Mouse (Mus musculus): ENCODE data around the gene Rapgef4. TPM values are rescaled to one million over a fixed set of nuclear protein-coding genes. Genes with fewer than 3 reads are reported as not detected.
"Not testable (repeated sequence)": the region's sequence is repeated elsewhere in the genome, so short reads cannot be mapped to it uniquely, and the experiment has no call there.

Gene Rapgef4
- polyA plus RNA-seq, 1 experiment = 1.9 TPM

- DNase-seq (ENCODE audit: low spot score) = no peak
Measured at GRCm38 (mm10) chr2:72117138-72118011, 136.3 kb downstream of the Rapgef4 start.

DNA sequence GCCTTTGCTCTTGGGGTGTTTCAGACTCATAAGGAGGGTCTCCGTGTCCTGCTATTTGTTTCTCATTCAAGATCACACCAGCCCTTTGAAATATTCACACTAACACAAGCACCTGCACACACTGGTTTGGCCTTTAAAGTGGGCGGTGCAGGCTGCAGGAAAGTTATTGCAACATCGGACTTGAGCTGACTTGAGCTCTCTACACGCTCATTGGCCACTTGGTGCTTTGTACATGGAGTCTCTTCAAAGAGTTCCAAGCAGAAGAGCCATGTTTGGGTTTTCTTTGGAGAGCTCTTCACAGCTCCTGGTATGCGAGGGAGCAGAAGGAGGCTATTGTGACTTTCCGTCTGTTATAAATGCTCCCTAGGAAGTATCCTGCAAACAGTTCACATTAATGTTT, 139.2 kb downstream of the Rapgef4 start:
- no peak for DNase-seq (ENCODE audit: low spot score)

DNA sequence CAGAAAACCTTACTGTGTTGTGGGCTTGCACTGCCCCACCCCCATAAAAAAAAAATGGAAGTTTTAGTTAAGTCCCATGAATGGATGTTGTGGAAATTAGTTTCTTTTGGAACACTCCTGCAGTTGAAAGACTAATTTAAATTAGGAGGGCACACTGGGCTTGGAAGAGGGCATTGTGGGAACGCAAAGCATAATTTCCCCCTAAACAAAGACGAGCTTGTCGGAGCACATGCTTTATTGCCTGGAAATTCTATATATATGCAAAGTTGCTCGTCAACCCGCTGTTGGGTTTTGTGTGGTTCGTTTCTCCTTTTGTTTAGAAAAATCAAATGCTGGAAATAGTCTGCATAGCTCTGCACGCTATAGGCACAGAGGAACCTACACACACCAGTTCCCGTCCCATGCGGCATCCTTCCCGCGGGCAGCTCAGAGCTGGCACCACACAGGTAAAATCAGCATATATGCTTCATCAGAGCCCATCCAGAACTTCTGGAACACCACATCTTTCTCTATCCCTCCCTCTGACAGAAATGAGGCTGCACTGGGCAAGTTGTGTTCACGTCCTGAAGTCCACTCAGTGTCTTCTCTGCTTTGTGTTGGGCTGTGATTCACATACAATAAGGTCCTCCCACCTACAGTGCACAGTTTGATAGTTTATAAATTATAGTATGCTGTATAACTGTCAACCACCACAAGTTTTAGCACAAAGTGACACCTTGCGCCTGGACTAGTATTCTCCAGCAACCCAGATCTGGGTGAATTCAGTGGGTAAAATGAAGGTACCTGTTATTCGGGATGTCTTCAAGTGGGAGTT, 141.6 kb downstream of the Rapgef4 start:
- DNase-seq (ENCODE audit: low spot score) = no peak

DNA sequence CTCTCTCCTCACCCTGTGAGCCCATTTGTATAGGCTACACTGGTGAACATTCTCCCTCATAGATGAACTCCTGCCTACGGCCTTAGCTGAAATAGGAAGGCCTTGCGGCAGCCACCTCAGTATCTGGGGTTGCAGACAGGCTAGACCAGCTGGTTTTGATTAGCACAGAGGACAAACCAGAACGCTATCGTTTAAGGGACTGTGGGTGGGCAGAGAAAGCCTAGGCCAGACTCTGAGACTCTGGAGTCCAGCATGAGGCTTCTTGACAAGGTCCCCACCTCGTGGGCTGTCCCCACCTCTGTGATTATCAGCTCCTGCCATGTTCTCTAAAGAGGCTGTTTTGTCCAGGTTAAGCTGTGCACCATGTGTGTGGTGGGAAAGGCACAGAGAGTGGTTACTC, 142.8 kb downstream of the Rapgef4 start:
- DNase-seq (ENCODE audit: low spot score) = no peak

- no peak for DNase-seq (ENCODE audit: low spot score)
Measured at GRCm38 (mm10) chr2:72125786-72126185, 144.7 kb downstream of the Rapgef4 start.

- no peak for DNase-seq (ENCODE audit: low spot score)
Measured at GRCm38 (mm10) chr2:72126411-72126810, 145.4 kb downstream of the Rapgef4 start.

- no peak for DNase-seq (ENCODE audit: low spot score)
Measured at GRCm38 (mm10) chr2:72129612-72130311, 148.7 kb downstream of the Rapgef4 start.

GRCm38 (mm10) chr2:72132222-72132621, 151.2 kb downstream of the Rapgef4 start:
- no peak for DNase-seq (ENCODE audit: low spot score)

DNA sequence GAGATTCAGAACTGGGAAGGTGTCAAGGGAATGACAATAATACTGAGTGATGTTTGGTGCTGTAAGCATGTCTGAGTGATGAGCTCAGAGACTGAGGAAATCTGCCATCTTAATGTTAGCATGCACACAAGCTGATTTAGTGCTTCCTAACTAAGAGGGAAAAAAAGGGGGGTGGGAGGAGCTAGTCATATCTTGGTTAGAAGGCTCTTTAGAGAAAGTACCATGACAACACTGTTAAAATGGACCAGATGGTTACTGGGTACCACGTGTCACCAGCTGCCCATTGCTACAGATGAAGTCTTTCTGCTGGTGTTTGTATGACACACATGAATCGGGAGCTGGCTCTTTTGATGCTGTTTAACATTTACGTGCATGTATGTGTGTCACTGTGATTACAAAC, 155.0 kb downstream of the Rapgef4 start:
- DNase-seq (ENCODE audit: low spot score) = no peak

GRCm38 (mm10) chr2:72136486-72137264, 155.6 kb downstream of the Rapgef4 start:
- no peak for DNase-seq (ENCODE audit: low spot score)

- no peak for DNase-seq (ENCODE audit: low spot score)
Measured at GRCm38 (mm10) chr2:72139863-72140845, 159.1 kb downstream of the Rapgef4 start.

DNA sequence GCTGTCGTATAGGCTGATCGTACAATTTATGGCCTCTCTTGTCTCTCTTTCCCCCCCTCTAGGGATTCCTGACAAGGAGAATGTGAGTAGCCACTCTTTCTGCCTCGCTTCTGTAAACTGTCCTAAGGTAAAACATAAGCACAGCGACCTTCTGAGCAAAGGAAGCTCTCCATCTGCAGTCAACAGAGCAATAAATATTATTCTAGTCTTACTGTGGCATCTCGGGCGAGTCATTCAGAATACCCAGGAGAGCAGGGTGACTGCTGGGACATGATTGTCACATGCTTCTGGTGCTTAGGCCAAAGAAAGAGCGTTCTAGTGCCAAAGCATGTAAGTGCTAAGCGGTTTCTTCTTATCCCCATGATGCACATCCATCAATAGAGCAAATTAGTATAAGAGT, 160.1 kb downstream of the Rapgef4 start:
- no peak for DNase-seq (ENCODE audit: low spot score)

DNA sequence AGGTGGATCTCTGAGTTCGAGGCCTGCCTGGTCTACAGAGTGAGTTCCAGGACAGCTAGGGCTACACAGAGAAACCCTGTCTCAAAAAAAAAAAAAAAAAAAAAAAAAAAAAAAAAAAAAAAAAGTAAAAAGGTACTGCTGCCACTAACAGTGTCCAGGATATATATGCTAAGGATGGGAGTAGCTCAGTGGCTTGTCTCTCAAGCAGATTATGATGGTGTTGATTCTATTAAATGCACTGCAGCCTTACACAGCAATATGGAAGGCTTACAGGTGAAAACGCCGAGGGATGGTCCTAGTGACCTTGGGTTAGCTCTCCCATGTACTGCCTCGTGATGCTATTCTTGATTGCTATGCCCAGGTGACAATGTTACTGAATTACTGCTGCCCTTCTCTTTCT, 160.7 kb downstream of the Rapgef4 start:
- not testable (repeated sequence) for DNase-seq (ENCODE audit: low spot score)

- DNase-seq (ENCODE audit: low spot score) = no peak
Measured at GRCm38 (mm10) chr2:72143413-72143812, 162.4 kb downstream of the Rapgef4 start.

DNA sequence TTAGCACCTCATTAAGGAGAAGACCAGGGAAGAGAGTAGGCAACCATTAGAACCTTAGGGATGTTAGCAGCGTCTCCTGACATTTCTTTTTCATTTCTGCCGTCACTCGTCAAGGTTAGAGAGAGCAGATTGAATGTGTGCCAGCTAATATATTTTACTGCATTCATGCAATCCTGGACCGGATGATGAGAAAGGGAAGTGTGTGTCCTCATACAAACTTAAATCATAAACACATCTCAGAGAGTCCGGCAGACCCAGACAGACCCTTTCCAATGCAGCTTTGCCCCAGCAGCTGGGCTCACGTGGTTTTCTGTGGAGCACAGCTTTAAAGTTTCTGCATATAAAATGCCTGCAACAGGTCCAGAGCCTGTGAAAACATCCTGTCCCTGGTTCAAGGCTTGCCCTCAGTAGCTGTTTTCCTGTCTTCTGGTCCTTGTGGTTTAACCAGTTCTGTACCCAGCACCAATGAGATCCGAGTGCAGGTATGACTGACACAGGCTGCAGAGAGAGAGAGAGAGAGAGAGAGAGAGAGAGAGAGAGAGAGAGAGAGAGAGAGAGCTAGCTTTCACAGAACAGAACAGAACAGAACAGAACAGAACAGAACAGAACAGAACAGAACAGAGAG, 163.6 kb downstream of the Rapgef4 start:
- DNase-seq (ENCODE audit: low spot score) = no peak

GRCm38 (mm10) chr2:72145281-72145875, 164.3 kb downstream of the Rapgef4 start:
- no peak for DNase-seq (ENCODE audit: low spot score)

DNA sequence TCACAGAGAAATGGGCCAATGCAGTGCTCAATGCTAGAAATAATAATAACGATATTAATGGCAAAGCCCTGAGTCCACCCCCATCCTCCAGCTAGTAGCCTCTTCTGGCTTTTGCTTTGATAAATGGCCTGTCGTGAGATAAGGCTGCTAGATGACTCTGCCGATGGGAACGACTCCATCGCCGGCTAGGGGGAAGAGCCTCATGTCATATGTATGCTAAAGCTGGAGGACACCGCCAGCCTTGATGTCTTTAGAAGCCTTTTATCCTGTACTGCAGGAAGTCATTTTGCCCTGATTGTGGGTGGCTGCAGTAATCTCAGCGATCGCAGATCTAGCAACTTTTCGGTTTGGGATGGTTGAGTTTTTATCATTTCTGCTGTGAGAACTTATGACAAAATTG, 165.0 kb downstream of the Rapgef4 start:
- no peak for DNase-seq (ENCODE audit: low spot score)

DNA sequence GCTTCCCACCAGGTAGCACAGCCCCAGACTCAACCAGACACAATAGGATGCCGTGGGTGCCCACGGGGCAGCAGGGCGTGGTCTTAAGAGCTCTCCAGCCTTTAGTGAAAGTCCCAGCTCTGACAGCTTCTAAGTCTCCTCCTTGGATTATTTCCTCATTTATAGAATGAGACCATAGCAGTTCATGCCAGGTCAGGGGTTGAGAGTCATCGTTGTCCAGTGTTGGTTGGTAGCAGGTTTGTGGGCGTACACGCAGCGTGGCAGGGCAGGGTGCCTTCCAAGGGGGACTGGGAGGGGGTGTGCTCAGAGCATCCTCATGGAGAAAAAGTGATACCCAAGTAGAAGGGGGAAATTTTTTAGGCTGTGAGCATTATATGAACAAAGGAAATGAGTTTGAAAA, 166.2 kb downstream of the Rapgef4 start:
- DNase-seq (ENCODE audit: low spot score) = no peak

GRCm38 (mm10) chr2:72147695-72148094, 166.7 kb downstream of the Rapgef4 start:
- no peak for DNase-seq (ENCODE audit: low spot score)

All from urinary bladder, adult 2 months (tissue).